In genomic region chr2:121448136-121448535, GRCm38 (mm10) we compare ENCODE assay signal across 8 mouse cellular contexts. TPM values are rescaled to one million over a fixed set of nuclear protein-coding genes. Genes with fewer than 3 reads are reported as not detected.
DNase-seq lines count a peak whose midpoint lies in the region; ATAC-seq and TF ChIP-seq lines count a peak whose summit lies in the region.

No protein-coding gene starts in this region.

- peak; percentile 59 for TF ChIP-seq CTCF in midbrain, postnatal 0 days (IDR thresholded peaks at IDR 0.05)

- 20% methylated on average over 9 of the region's 9 CpGs for WGBS in forebrain, embryonic 10.5 days
- whole genome bisulfite sequencing in hindbrain, embryonic 14.5 days, result 17% methylated on average over 9 of the region's 9 CpGs
- 17% methylated on average over 9 of the region's 9 CpGs for WGBS in limb, embryonic 14.5 days
- WGBS in midbrain, postnatal 0 days, result 16% methylated on average over 9 of the region's 9 CpGs

- peak overlapping the region; percentile 98 for H3K4me3 ChIP-seq in forebrain, embryonic 10.5 days
- peak overlapping the region; percentile 95 for H3K4me3 ChIP-seq in hindbrain, embryonic 14.5 days (replicated peaks; ENCODE audit: low read length)
- H3K4me3 ChIP-seq in limb, embryonic 14.5 days (replicated peaks; ENCODE audit: low read length), result peak overlapping the region; percentile 99
- H3K4me3 ChIP-seq in midbrain, postnatal 0 days (ENCODE audit: low read depth, low read length), result peak overlapping the region; percentile 95; the same call in 1 of the 2 replicates

- H3K36me3 ChIP-seq in forebrain, embryonic 10.5 days (replicated peaks), result peaks cover 21% of the 10 kb centered on the region
- peaks cover 11% of the 10 kb centered on the region for H3K36me3 ChIP-seq in hindbrain, embryonic 14.5 days (replicated peaks; ENCODE audit: control insufficient read depth, insufficient read depth)
- H3K36me3 ChIP-seq in limb, embryonic 14.5 days (ENCODE audit: control insufficient read depth, insufficient read depth, low read length), result peaks cover 24% of the 10 kb centered on the region
- peaks cover 8% of the 10 kb centered on the region; the same call in 1 of the 2 replicates for H3K36me3 ChIP-seq in midbrain, postnatal 0 days (ENCODE audit: insufficient read depth, low read length)

- DNase-seq in left cerebral cortex, adult 18-20 months (ENCODE audit: low spot score in 2 of 2), result peak; percentile 29 to 36
- no peak for DNase-seq in left cerebral cortex, adult 11 months (ENCODE audit: low spot score)
- peak; percentile 82 for DNase-seq in NIH3T3 (ENCODE audit: low read depth)
- DNase-seq in forebrain, embryonic 10.5 days (ENCODE audit: extremely low spot score, low spot score), result no peak
- no peak for DNase-seq in hindbrain, embryonic 14.5 days (ENCODE audit: low spot score)
- DNase-seq in limb, embryonic 14.5 days (ENCODE audit: low spot score), result peak; percentile 64
- peak; percentile 33 for DNase-seq in midbrain, postnatal 0 days (ENCODE audit: low spot score)
- no peak for DNase-seq in frontal cortex, postnatal 10 days (ENCODE audit: low spot score in 2 of 2)

- peaks cover 3% of the 10 kb centered on the region for H3K27me3 ChIP-seq in forebrain, embryonic 10.5 days (ENCODE audit: poor library complexity, severe bottlenecking)
- no peaks in the 10 kb centered on the region; the same call in 1 of the 2 replicates for H3K27me3 ChIP-seq in hindbrain, embryonic 14.5 days (ENCODE audit: control insufficient read depth, insufficient read depth, low read length)
- H3K27me3 ChIP-seq in limb, embryonic 14.5 days (ENCODE audit: control insufficient read depth, insufficient read depth, low read length), result no peaks in the 10 kb centered on the region
- no peaks in the 10 kb centered on the region for H3K27me3 ChIP-seq in midbrain, postnatal 0 days (ENCODE audit: insufficient read depth, low read length)

- TF ChIP-seq POLR2A in limb, embryonic 14.5 days (IDR thresholded peaks at IDR 0.05; ENCODE audit: borderline replicate concordance, extremely low read depth, insufficient read depth, insufficient read length), result no peak

- H3K9ac ChIP-seq in hindbrain, embryonic 14.5 days, result peak overlapping the region; percentile 38
- H3K9ac ChIP-seq in limb, embryonic 14.5 days (ENCODE audit: low read depth, low read length, severe bottlenecking), result peak overlapping the region; percentile 61
- H3K9ac ChIP-seq in midbrain, postnatal 0 days (replicated peaks; ENCODE audit: low read length, poor library complexity, severe bottlenecking), result no peak overlapping the region

- peak overlapping the region; percentile 95 for H3K4me2 ChIP-seq in hindbrain, embryonic 14.5 days (replicated peaks)
- H3K4me2 ChIP-seq in limb, embryonic 14.5 days (replicated peaks; ENCODE audit: low read depth, low read length, severe bottlenecking), result peak overlapping the region; percentile 89
- peak overlapping the region; percentile 93 for H3K4me2 ChIP-seq in midbrain, postnatal 0 days (ENCODE audit: low read depth, low read length, poor library complexity, severe bottlenecking)

- ATAC-seq in hindbrain, embryonic 14.5 days (ENCODE audit: low FRiP score), result no peak
- ATAC-seq in limb, embryonic 14.5 days (ENCODE audit: low FRiP score, low read depth), result no peak
- no peak for ATAC-seq in midbrain, postnatal 0 days (ENCODE audit: low FRiP score)

- H3K27ac ChIP-seq in forebrain, embryonic 10.5 days, result peak overlapping the region; percentile 96
- peak overlapping the region; percentile 40; the same call in 1 of the 2 replicates for H3K27ac ChIP-seq in hindbrain, embryonic 14.5 days
- peak overlapping the region; percentile 94 for H3K27ac ChIP-seq in limb, embryonic 14.5 days (replicated peaks; ENCODE audit: low read depth, low read length)
- H3K27ac ChIP-seq in midbrain, postnatal 0 days (ENCODE audit: low read depth, low read length), result peak overlapping the region; percentile 69; the same call in 1 of the 2 replicates

- H3K4me1 ChIP-seq in forebrain, embryonic 10.5 days, result peaks cover 33% of the 10 kb centered on the region
- H3K4me1 ChIP-seq in hindbrain, embryonic 14.5 days (replicated peaks; ENCODE audit: control insufficient read depth, insufficient read depth, low read length), result peaks cover 15% of the 10 kb centered on the region
- H3K4me1 ChIP-seq in limb, embryonic 14.5 days (ENCODE audit: control insufficient read depth, insufficient read depth, low read length), result peaks cover 10% of the 10 kb centered on the region
- H3K4me1 ChIP-seq in midbrain, postnatal 0 days (ENCODE audit: insufficient read depth, low read length), result 0 out of 2 replicates have a peak, but pooled peaks cover 4% of the 10 kb centered on the region

- no peaks in the 10 kb centered on the region for H3K9me3 ChIP-seq in forebrain, embryonic 10.5 days
- H3K9me3 ChIP-seq in hindbrain, embryonic 14.5 days (ENCODE audit: control insufficient read depth, low read length), result no peaks in the 10 kb centered on the region
- no peaks in the 10 kb centered on the region for H3K9me3 ChIP-seq in limb, embryonic 14.5 days (ENCODE audit: control insufficient read depth, low read length)
- H3K9me3 ChIP-seq in midbrain, postnatal 0 days (ENCODE audit: low read length), result no peaks in the 10 kb centered on the region

RNA-seq across cellular contexts. Expression of gene Serf2, which starts 0.9 kb away (rescaled TPM):
- 100 to 1,000 TPM; 150 to 163 TPM for total RNA-seq in left cerebral cortex, adult 18-20 months (2021)
- polyA plus RNA-seq in forebrain, embryonic 10.5 days (2016; fragmentation: Nextera tagmentation; extraction: Ambion mirVana), result 449 TPM in 2 replicates
- polyA plus RNA-seq in hindbrain, embryonic 14.5 days (2014; fragmentation: Nextera tagmentation; extraction: Ambion mirVana), result 315 and 365 TPM in 2 replicates
- 459 and 792 TPM in 2 replicates for polyA plus RNA-seq in limb, embryonic 14.5 days (2012; rRNA removed)
- 635 and 646 TPM in 2 replicates for polyA plus RNA-seq in limb, embryonic 14.5 days (2014; fragmentation: Nextera tagmentation; extraction: Ambion mirVana)
- 235 and 284 TPM in 2 replicates for total RNA-seq in midbrain, postnatal 0 days (2014; rRNA removed)
- polyA plus RNA-seq in midbrain, postnatal 0 days (2015; fragmentation: Nextera tagmentation; extraction: Ambion mirVana), result 271 and 278 TPM in 2 replicates

RNA-seq across cellular contexts. Expression of gene Ell3, which starts 4.1 kb away (rescaled TPM):
- total RNA-seq in left cerebral cortex, adult 18-20 months (2021), result not detected
- polyA plus RNA-seq in forebrain, embryonic 10.5 days (2016; fragmentation: Nextera tagmentation; extraction: Ambion mirVana), result 4.3 and 5.0 TPM in 2 replicates
- 1.5 and 2.6 TPM in 2 replicates for polyA plus RNA-seq in hindbrain, embryonic 14.5 days (2014; fragmentation: Nextera tagmentation; extraction: Ambion mirVana)
- 3.0 and 4.8 TPM in 2 replicates for polyA plus RNA-seq in limb, embryonic 14.5 days (2012; rRNA removed)
- 6.3 and 8.2 TPM in 2 replicates for polyA plus RNA-seq in limb, embryonic 14.5 days (2014; fragmentation: Nextera tagmentation; extraction: Ambion mirVana)
- total RNA-seq in midbrain, postnatal 0 days (2014; rRNA removed), result 0.33 TPM in 1 of 2 replicates, not detected in the other
- polyA plus RNA-seq in midbrain, postnatal 0 days (2015; fragmentation: Nextera tagmentation; extraction: Ambion mirVana), result 1.6 and 2.6 TPM in 2 replicates

RNA-seq across cellular contexts. Expression of gene Hypk, which starts 5.0 kb away (rescaled TPM):
- total RNA-seq in left cerebral cortex, adult 18-20 months (2021), result 10 to 100 TPM; 18.3 to 20.9 TPM
- 142 and 161 TPM in 2 replicates for polyA plus RNA-seq in forebrain, embryonic 10.5 days (2016; fragmentation: Nextera tagmentation; extraction: Ambion mirVana)
- polyA plus RNA-seq in hindbrain, embryonic 14.5 days (2014; fragmentation: Nextera tagmentation; extraction: Ambion mirVana), result 71.9 and 90.2 TPM in 2 replicates
- polyA plus RNA-seq in limb, embryonic 14.5 days (2012; rRNA removed), result 35.9 and 45.0 TPM in 2 replicates
- polyA plus RNA-seq in limb, embryonic 14.5 days (2014; fragmentation: Nextera tagmentation; extraction: Ambion mirVana), result 94.1 and 110 TPM in 2 replicates
- 12.3 and 17.6 TPM in 2 replicates for total RNA-seq in midbrain, postnatal 0 days (2014; rRNA removed)
- polyA plus RNA-seq in midbrain, postnatal 0 days (2015; fragmentation: Nextera tagmentation; extraction: Ambion mirVana), result 109 and 115 TPM in 2 replicates

RNA-seq across cellular contexts. Expression of gene Serinc4, which starts 8.4 kb away (rescaled TPM):
- under 1 TPM; 0.26 to 0.37 TPM for total RNA-seq in left cerebral cortex, adult 18-20 months (2021)
- polyA plus RNA-seq in forebrain, embryonic 10.5 days (2016; fragmentation: Nextera tagmentation; extraction: Ambion mirVana), result 0.15 and 0.27 TPM in 2 replicates
- 0.68 and 0.96 TPM in 2 replicates for polyA plus RNA-seq in hindbrain, embryonic 14.5 days (2014; fragmentation: Nextera tagmentation; extraction: Ambion mirVana)
- polyA plus RNA-seq in limb, embryonic 14.5 days (2012; rRNA removed), result 1.1 and 1.4 TPM in 2 replicates
- 0.18 and 0.70 TPM in 2 replicates for polyA plus RNA-seq in limb, embryonic 14.5 days (2014; fragmentation: Nextera tagmentation; extraction: Ambion mirVana)
- 1.8 and 2.6 TPM in 2 replicates for total RNA-seq in midbrain, postnatal 0 days (2014; rRNA removed)
- 1.1 and 1.5 TPM in 2 replicates for polyA plus RNA-seq in midbrain, postnatal 0 days (2015; fragmentation: Nextera tagmentation; extraction: Ambion mirVana)

RNA-seq across cellular contexts. Expression of gene Mfap1b, which starts 25.7 kb away (rescaled TPM):
- total RNA-seq in left cerebral cortex, adult 18-20 months (2021), result 10 to 100 TPM; 41.6 to 45.0 TPM
- polyA plus RNA-seq in forebrain, embryonic 10.5 days (2016; fragmentation: Nextera tagmentation; extraction: Ambion mirVana), result 53.5 and 53.7 TPM in 2 replicates
- polyA plus RNA-seq in hindbrain, embryonic 14.5 days (2014; fragmentation: Nextera tagmentation; extraction: Ambion mirVana), result 65.0 and 69.0 TPM in 2 replicates
- polyA plus RNA-seq in limb, embryonic 14.5 days (2012; rRNA removed), result 11.6 and 16.8 TPM in 2 replicates
- 54.1 and 60.2 TPM in 2 replicates for polyA plus RNA-seq in limb, embryonic 14.5 days (2014; fragmentation: Nextera tagmentation; extraction: Ambion mirVana)
- 22.6 and 30.4 TPM in 2 replicates for total RNA-seq in midbrain, postnatal 0 days (2014; rRNA removed)
- polyA plus RNA-seq in midbrain, postnatal 0 days (2015; fragmentation: Nextera tagmentation; extraction: Ambion mirVana), result 56.2 and 57.4 TPM in 2 replicates

Comparison
In these comparisons a context has a peak if more than half of its experiments do, and no peak if none do; other contexts are left out.
1. DNase-seq: peak in left cerebral cortex, adult 18-20 months (2 of 2), NIH3T3 (single experiment), limb, embryonic 14.5 days (single experiment) and midbrain, postnatal 0 days (single experiment); none in left cerebral cortex, adult 11 months (single experiment), forebrain, embryonic 10.5 days (single experiment), hindbrain, embryonic 14.5 days (single experiment) and frontal cortex, postnatal 10 days (0 of 2).
2. H3K27ac ChIP-seq: peak in every context shown above with its lines; median percentile 96 in forebrain, embryonic 10.5 days; 94 in limb, embryonic 14.5 days; 69 in midbrain, postnatal 0 days; 40 in hindbrain, embryonic 14.5 days.
3. Peak in every context shown above with its lines, with median percentiles within 50 percentile points of each other: H3K4me3 ChIP-seq and H3K4me2 ChIP-seq.